Mouse (Mus musculus) embryonic facial prominence, embryonic 11.5 days (tissue): ENCODE measurements around the gene Cbr1. TPM values are rescaled to one million over a fixed set of nuclear protein-coding genes. Genes with fewer than 3 reads are reported as not detected.

Experiments
- ATAC-seq: fragments of 200-750 bp; cut with Nextera tagmentation; replicated peaks from 2 replicates; pipeline ENCODE4 v1.8.0; 2017; ENCODE audit warnings: low read depth; ENCODE audit not compliant: insufficient number of reproducible peaks, low FRiP score, low TSS enrichment
- DNase-seq: peaks from one replicate; pipeline ENCODE4 v3.0.0-alpha.2; 2015; ENCODE audit warnings: low spot score
- H3K27ac ChIP-seq: fragments of 300-500 bp; sonication (generic); replicated peaks from 2 replicates; pipeline ENCODE4 v1.5.1; 2014; ENCODE audit warnings: mild to moderate bottlenecking, low read depth, low read length, control low read depth
- H3K27me3 ChIP-seq: fragments of 300-500 bp; sonication (generic); 2 replicates; pipeline ENCODE4 v1.6.1; 2014; ENCODE audit warnings: mild to moderate bottlenecking, low read length, moderate library complexity, mixed read lengths; ENCODE audit not compliant: control insufficient read depth, insufficient read depth
- H3K36me3 ChIP-seq: fragments of 300-500 bp; sonication (generic); replicated peaks from 2 replicates; pipeline ENCODE4 v1.6.1; 2014; ENCODE audit warnings: low read depth, mild to moderate bottlenecking, low read length, moderate library complexity, mixed read lengths; ENCODE audit not compliant: control insufficient read depth, insufficient read depth
- H3K4me1 ChIP-seq: fragments of 300-500 bp; sonication (generic); 2 replicates; pipeline ENCODE4 v1.6.1; 2014; ENCODE audit warnings: low read length, mixed read lengths; ENCODE audit not compliant: control insufficient read depth, insufficient read depth
- H3K4me2 ChIP-seq: fragments of 300-500 bp; sonication (generic); 2 replicates; pipeline ENCODE4 v1.6.1; 2014; ENCODE audit warnings: low read depth, mild to moderate bottlenecking, control low read depth, low read length, moderate library complexity
- H3K4me3 ChIP-seq: fragments of 300-500 bp; sonication (generic); 2 replicates; pipeline ENCODE4 v1.5.1; 2014; ENCODE audit warnings: low read depth, low read length, control low read depth
- H3K9ac ChIP-seq: fragments of 300-500 bp; sonication (generic); replicated peaks from 2 replicates; pipeline ENCODE4 v1.6.1; 2014; ENCODE audit warnings: mild to moderate bottlenecking, control low read depth, low read length
- H3K9me3 ChIP-seq: fragments of 300-500 bp; sonication (generic); replicated peaks from 2 replicates; pipeline ENCODE4 v1.6.1; 2016; ENCODE audit warnings: mild to moderate bottlenecking, low read length, inconsistent platforms, mixed read lengths; ENCODE audit not compliant: control insufficient read depth
- WGBS: fragments of 180-500 bp; shearing (Covaris S2); extraction: QIAGEN DNeasy Blood & Tissue Kit; methylation state at CpG from one replicate; pipeline ENCODE4 v1.1.7; 2014; 5-methylcytosine and 5-hydroxymethylcytosine counted together
- polyA plus RNA-seq: library from polyadenylated mRNA; unstranded; fragments of >200 nt; fragmentation: Nextera tagmentation; extraction: Ambion mirVana; gene quantifications from 2 replicates; pipeline ENCODE4 v1.2.1, GENCODE M21; 2014

The Cbr1 gene
- polyA plus RNA-seq, 1 experiment from 2014 or later: 133 TPM

GRCm38 (mm10) chr16:93603439-93604212, 2.0 kb upstream of the Cbr1 start, which contains the start of gene Setd4:
Gene Setd4, minus strand, starts transcription at chr16:93604063.
- Histone ChIP-seq H3K27ac (peak within 1 kb of the TSS; percentile 61), H3K9me3 (no peaks in the 10 kb centered on the region), H3K36me3 (no peaks in the 10 kb centered on the region), H3K4me2 (peak within 1 kb of the TSS; percentile 61), H3K9ac (peak within 1 kb of the TSS; percentile 77), H3K4me3 (peak within 1 kb of the TSS; percentile 53), H3K4me1 (no peaks in the 10 kb centered on the region), H3K27me3 (no peaks in the 10 kb centered on the region)
- 2% methylated on average over 55 of the region's 55 CpGs for WGBS
- ATAC-seq (peak; percentile 86), DNase-seq (peak; percentile 93)

GRCm38 (mm10) chr16:93604481-93604969, 1.1 kb upstream of the Cbr1 start:
- H3K4me3 ChIP-seq: peak overlapping the region; percentile 53; the same call in 1 of the 2 replicates
- no peaks in the 10 kb centered on the region for H3K27me3 ChIP-seq
- H3K4me2 ChIP-seq: peak overlapping the region; percentile 61
- no peaks in the 10 kb centered on the region for H3K36me3 ChIP-seq
- ATAC-seq (no peak), DNase-seq (peak; percentile 54)
- no peak overlapping the region for H3K27ac ChIP-seq
- 3% methylated on average over 16 of the region's 16 CpGs for WGBS
- peak overlapping the region; percentile 77 for H3K9ac ChIP-seq
- H3K9me3 ChIP-seq: no peaks in the 10 kb centered on the region
- no peaks in the 10 kb centered on the region for H3K4me1 ChIP-seq

- DNase-seq: no peak
- Histone ChIP-seq H3K36me3 (no peaks in the 10 kb centered on the region; the same call in 1 of the 2 replicates), H3K9me3 (no peaks in the 10 kb centered on the region), H3K4me1 (no peaks in the 10 kb centered on the region), H3K4me3 (no peak overlapping the region), H3K27me3 (no peaks in the 10 kb centered on the region), H3K9ac (no peak overlapping the region), H3K4me2 (no peak overlapping the region), H3K27ac (no peak overlapping the region)
- ATAC-seq: no peak
- 86% methylated on average over 7 of the region's 7 CpGs for WGBS
Observed at GRCm38 (mm10) chr16:93606146-93606545, 493 bp downstream of the Cbr1 start.

- DNase-seq (peak; percentile 93), ATAC-seq (peak; percentile 25; the same call in 1 of the 2 replicates)
- H3K9me3 ChIP-seq: no peaks in the 10 kb centered on the region
- peak overlapping the region; percentile 53 for H3K4me3 ChIP-seq
- H3K27ac ChIP-seq: no peak overlapping the region
- H3K36me3 ChIP-seq: no peaks in the 10 kb centered on the region; the same call in 1 of the 2 replicates
- H3K4me2 ChIP-seq: peak overlapping the region; percentile 84
- under 1% methylated on average over 32 of the region's 32 CpGs for WGBS
- peak overlapping the region; percentile 71 for H3K9ac ChIP-seq
- no peaks in the 10 kb centered on the region for H3K27me3 ChIP-seq
- H3K4me1 ChIP-seq: no peaks in the 10 kb centered on the region
Observed at GRCm38 (mm10) chr16:93607669-93608101, 2.0 kb downstream of the Cbr1 start.

GRCm38 (mm10) chr16:93608731-93609130, 3.1 kb downstream of the Cbr1 start:
- no peak for ATAC-seq
- no peaks in the 10 kb centered on the region for H3K4me1 ChIP-seq
- no peak for DNase-seq
- no peak overlapping the region; the same call in 1 of the 2 replicates for H3K4me2 ChIP-seq
- H3K36me3 ChIP-seq: no peaks in the 10 kb centered on the region; the same call in 1 of the 2 replicates
- H3K9me3 ChIP-seq: no peaks in the 10 kb centered on the region
- no peak overlapping the region; the same call in 1 of the 2 replicates for H3K4me3 ChIP-seq
- no peaks in the 10 kb centered on the region for H3K27me3 ChIP-seq
- 72% methylated on average over 7 of the region's 8 CpGs for WGBS
- H3K9ac ChIP-seq: no peak overlapping the region
- no peak overlapping the region for H3K27ac ChIP-seq

GRCm38 (mm10) chr16:93609796-93610195, 4.1 kb downstream of the Cbr1 start:
- 94% methylated on average over 4 of the region's 4 CpGs for WGBS
- Histone ChIP-seq H3K27me3 (no peaks in the 10 kb centered on the region), H3K9me3 (no peaks in the 10 kb centered on the region), H3K9ac (no peak overlapping the region), H3K4me1 (no peaks in the 10 kb centered on the region), H3K4me3 (no peak overlapping the region), H3K4me2 (no peak overlapping the region), H3K27ac (no peak overlapping the region), H3K36me3 (no peaks in the 10 kb centered on the region; the same call in 1 of the 2 replicates)
- ATAC-seq (no peak), DNase-seq (no peak)

GRCm38 (mm10) chr16:93610961-93611360, 5.3 kb downstream of the Cbr1 start:
- H3K9ac ChIP-seq: no peak overlapping the region
- H3K27me3 ChIP-seq: no peaks in the 10 kb centered on the region
- no peak overlapping the region for H3K27ac ChIP-seq
- no peak overlapping the region for H3K4me2 ChIP-seq
- H3K36me3 ChIP-seq: no peaks in the 10 kb centered on the region; the same call in 1 of the 2 replicates
- no peak for ATAC-seq
- no peaks in the 10 kb centered on the region for H3K9me3 ChIP-seq
- no peaks in the 10 kb centered on the region for H3K4me1 ChIP-seq
- H3K4me3 ChIP-seq: no peak overlapping the region
- 91% methylated on average over 4 of the region's 4 CpGs for WGBS
- DNase-seq: no peak
